Mouse (Mus musculus): ENCODE results near the gene Chrna10.

The Chrna10 gene

DNA sequence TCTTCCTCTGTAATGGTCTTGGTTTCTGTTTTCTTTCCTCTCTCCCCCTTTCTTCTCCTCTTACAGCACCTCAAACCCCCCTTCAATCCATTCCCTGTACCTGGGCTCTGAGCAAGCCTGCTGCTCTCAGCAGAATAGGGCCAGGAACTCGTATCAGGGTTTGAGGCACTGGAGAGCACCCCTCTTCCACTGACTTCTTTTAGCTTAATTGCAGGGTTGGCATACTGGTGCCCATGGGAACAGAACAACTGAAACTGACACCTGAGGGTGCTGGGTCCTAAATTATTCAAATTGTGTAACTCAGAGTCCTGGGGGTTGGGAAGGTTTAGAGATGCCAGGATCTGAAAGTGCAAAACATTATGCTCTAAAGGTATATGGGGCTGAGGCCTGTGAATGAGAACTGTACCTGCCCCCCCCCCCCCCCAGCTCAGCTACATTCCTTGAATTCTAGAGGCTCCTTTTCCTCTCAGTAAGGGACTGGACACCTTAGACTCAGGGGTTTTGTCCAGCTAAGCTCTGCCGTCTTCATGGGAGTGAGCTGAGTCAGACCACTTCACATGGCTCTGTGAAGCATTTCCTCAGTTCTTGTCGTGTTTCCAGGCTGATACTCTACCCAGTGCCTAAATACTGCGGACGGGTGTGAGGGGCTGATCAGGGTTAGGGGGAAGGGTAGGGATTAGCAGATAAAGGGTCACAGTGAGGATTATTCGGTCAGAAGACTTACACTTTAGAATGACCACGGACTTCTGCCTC, at the start of gene Chrna10:
Gene Chrna10 (minus strand): TSS at position 250 of the 753 bp plus-strand sequence.
- ATAC-seq (ENCODE audit: insufficient number of reproducible peaks, low FRiP score, low TSS enrichment) = no peak

DNA sequence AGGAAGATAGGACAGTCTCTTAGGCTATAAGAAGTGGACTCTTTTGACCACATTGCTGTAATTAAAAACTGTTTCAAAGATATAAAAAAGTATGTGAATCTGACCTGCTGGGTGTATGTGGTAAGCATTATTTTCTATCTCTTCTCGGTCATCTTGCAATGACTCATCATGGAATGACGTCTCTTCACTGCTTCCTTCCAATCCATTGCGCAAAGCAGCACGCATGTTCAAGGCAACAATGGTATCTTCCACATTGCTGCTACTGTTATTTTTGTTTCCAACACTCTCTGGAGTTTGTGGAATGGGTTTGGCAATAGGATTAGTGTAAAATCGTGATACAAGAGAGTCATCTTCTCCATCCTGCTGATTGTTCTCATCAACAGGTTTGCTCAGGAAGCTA, 37.1 kb upstream of the Chrna10 start:
- no peak for ATAC-seq (ENCODE audit: insufficient number of reproducible peaks, low FRiP score, low TSS enrichment)

DNA sequence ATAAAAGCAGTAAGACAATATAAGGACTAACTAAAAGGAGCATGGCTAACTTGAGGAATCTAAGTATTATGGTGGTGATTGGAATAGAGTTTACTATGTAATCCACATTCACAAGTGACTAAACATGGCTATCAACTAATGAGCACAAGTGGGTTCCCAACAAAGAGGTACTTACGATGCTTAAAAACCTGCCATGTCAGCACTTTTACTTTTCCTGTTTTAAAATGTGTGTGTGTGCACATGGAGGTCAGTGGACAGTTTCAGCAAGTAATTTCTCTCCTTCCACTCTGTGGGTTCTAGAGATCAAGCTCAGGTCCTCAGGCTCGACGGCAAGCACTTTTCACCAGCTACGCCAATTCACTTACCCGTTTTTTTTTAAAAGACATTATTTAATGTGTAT, 21.3 kb upstream of the Chrna10 start:
- ATAC-seq (ENCODE audit: insufficient number of reproducible peaks, low FRiP score, low TSS enrichment) = no peak

DNA sequence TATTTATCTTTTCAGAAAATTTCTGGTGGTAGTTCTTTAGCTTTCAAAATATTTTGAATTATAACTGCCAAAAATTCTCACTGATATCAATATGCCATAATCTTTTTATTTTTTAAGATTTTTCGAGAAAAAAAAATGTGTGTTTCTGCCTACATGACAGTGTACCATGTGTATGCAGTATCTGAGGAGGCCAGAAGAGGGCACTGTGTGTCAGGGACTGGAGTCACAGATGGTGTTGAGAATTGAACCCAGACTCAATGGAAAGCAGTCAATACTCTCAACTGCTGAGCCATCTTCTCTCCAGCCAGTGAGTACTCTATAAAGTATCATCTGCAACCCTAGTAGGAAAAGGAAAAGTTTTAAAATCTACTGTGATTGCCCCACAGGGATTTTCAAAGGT, 20.8 kb upstream of the Chrna10 start:
- ATAC-seq (ENCODE audit: insufficient number of reproducible peaks, low FRiP score, low TSS enrichment) = no peak

DNA sequence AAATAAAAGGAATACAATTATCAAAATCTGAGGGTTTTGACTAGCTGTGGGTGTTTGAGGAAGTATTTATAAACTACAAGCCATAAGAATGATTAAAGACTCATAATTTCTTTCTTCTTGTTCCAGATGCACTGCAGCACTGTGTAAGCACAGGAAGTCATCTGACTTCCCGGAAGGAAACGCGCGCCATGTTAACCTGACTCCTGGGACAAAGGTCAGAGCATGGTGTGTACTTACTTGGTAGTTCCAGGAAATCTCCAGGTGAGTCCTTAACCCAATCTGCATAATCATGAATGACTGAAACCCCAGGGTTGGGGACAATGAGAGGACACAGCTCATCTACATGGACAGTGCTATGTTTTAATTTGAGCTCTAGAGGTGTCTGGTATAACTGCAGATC, 15.8 kb upstream of the Chrna10 start:
- ATAC-seq (ENCODE audit: insufficient number of reproducible peaks, low FRiP score, low TSS enrichment) = no peak

DNA sequence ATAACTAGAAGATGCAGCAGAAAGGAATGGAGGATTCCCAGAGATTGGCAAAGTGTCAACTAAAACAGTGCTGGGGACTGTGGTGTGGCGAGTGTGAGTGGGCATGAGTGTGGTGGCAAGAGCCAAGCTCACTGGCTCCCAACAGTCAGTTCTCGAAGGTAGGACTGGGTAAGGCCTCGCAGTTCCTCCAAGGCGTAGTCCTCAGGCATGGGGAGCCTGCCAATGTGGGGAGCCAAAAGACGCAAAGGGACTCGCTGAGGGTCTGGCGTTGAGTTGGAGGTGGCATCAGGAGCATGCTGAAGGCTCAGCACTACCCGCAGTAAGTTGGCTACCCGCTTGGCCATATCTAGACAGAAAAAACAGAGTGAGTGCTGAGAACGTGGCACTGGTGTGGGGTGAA, 3.7 kb upstream of the Chrna10 start:
- ATAC-seq (ENCODE audit: insufficient number of reproducible peaks, low FRiP score, low TSS enrichment) = no peak

DNA sequence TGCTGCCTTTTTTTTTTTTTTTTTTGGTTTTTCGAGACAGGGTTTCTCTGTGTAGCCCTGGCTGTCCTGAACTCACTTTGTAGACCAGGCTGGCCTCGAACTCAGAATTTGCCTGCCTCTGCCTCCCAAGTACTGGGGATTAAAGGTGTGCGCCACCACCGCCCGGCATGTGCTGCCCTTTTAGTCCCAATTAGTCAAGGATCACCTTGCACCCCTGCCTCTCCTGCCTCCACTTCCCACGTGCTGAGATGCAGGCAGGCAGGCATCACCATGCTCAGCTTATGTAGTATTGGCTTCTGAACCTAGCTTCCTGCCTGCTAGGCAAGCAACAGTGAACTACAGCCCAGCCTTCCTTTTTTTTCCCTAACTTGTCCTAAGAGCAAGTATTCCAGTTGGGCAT, 754 bp upstream of the Chrna10 start:
- ATAC-seq (ENCODE audit: insufficient number of reproducible peaks, low FRiP score, low TSS enrichment) = no peak

DNA sequence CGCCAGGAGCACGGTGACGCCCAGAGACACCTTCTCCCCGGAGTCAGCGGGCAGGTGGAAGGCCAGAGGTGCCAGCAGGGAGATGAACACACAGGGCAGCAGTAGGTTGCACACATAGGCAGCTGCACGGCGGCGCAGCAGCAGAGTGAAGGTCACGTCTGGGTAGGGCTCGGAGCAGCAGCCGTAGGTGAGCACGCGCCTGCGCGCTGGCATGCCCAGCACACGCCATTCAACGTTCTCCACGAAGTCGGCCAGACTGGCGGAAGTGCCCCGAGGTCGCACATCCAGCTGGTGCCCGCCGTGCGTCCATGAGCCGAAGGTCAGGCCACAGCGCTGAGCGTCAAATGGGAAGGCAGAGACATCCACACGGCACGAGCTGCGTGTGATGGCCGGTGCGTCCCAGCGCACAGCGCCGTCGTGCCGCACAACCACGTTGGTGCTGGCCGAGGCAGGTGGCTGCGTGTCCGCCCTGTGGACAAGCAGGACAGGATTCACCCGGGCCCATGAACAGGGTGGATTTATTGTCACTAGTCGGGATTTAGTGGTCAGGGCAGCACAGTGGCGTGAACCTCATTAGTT, 3.4 kb downstream of the Chrna10 start:
- ATAC-seq (ENCODE audit: insufficient number of reproducible peaks, low FRiP score, low TSS enrichment) = no peak

DNA sequence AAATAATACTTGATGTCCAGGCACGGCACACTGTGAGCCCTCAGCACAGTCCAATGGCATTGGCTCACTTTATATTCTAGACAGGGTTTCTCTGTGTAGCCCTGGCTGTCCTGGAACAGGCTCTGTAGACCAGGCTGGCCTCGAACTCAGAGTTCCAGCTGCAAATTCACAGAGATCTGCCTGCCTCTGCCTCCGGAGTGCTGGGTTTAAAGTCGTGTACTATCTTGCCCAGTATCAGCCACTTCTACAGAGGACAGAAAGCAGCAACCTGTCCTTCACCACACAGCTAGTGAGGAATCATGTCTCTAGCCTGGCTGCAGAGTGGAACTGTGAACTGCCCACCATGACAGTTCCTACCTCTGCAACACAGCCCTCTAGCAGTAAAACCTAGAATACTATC, 6.9 kb downstream of the Chrna10 start:
- no peak for ATAC-seq (ENCODE audit: insufficient number of reproducible peaks, low FRiP score, low TSS enrichment)

DNA sequence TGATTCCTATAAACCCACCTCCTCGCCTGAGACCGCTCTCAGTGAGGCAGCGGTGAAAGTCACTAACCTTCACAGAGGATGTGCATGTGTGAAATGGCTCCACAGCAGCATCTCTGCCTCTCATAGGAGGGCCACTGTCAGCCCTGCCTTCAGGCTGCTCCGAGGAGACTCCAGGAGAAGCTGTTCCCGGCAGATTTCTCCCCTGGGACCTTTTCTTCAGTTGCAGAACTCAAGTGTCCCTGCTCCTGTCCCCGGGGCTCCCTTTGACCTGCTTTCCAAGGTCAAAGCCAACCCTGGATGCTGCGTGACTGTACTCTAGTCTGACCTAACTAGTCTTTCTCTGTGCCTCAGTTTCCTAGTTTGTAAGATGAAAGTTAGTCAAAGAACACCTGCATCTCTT, 7.5 kb downstream of the Chrna10 start, which contains the start of gene Art5:
Gene Art5 (minus strand): TSS at position 319 of the 400 bp plus-strand sequence.
- ATAC-seq (ENCODE audit: insufficient number of reproducible peaks, low FRiP score, low TSS enrichment) = no peak

DNA sequence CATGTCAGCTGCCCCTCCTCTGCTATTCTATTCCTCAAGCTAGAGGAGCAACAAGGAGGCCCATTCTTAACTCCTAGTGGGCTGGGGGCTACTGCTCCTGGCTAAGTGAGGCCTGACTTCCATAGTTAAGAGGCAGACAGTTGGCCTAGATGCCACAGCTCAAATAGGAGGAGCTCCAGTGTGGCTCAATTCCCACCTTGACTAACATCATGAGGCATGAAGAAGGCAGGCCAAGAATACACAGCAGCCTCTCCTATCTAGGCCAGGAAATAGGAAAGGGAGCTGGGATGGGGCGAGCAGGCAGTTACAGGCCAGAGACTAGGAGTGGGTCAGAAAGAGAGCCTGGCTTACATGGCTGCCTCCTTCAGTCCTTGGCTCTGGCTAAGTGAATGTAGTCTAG, 8.4 kb downstream of the Chrna10 start:
- no peak for ATAC-seq (ENCODE audit: insufficient number of reproducible peaks, low FRiP score, low TSS enrichment)

DNA sequence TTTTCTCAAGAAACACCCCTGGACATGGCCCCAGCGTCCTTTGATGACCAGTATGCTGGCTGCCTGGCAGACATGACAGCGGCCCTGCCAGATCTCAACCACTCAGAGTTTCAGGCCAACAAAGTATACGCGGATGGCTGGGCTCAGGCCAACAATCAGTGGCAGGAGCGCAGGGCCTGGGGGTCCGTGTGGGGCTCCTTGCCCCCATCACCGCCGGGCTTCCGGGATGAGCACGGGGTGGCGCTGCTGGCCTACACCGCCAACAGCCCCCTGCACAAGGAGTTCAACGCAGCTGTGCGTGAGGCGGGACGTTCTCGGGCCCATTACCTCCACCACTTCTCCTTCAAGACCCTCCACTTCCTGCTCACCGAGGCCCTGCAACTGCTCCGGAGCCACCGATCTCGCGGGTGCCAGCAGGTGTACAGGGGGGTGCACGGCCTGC, 9.9 kb downstream of the Chrna10 start:
- no peak for ATAC-seq (ENCODE audit: insufficient number of reproducible peaks, low FRiP score, low TSS enrichment)

DNA sequence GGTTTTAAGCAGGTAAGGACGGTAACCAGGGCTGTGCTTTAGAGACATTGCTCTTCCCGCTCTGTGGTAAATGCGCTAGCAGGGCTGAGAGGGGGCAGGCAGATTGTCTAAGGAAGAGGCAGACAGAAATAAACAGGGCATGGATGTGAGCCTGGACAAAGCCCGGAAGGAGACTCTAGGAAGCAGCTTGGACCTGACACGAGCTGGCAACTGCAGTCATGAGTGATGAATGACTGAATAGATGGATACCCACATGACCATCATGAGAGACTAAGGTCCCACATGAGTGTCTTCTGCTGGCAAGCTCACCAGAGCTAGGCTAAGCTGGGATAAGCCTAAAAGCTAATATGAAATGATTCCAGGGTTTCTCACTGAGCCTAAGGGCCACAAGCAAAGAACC, 12.5 kb downstream of the Chrna10 start:
- ATAC-seq (ENCODE audit: insufficient number of reproducible peaks, low FRiP score, low TSS enrichment) = no peak

DNA sequence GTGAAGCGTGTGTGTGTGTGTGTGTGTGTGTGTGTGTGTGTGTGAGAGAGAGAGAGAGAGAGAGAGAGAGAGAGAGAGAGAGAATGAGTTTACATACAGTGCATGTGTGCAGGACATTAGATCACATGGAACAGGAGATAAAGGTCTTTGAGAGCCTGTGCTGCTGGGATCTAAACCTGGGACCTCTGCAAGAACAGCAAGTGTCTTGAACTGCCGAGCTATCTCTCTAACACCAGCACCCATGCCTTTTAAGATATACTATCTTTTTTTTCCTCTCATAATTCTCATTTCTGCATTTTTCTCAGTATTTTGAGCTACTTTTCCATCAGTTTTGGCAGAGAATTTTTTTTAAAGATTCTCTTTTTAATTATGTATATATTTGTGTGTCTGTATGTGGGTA, 13.1 kb downstream of the Chrna10 start:
- no peak for ATAC-seq (ENCODE audit: insufficient number of reproducible peaks, low FRiP score, low TSS enrichment)

DNA sequence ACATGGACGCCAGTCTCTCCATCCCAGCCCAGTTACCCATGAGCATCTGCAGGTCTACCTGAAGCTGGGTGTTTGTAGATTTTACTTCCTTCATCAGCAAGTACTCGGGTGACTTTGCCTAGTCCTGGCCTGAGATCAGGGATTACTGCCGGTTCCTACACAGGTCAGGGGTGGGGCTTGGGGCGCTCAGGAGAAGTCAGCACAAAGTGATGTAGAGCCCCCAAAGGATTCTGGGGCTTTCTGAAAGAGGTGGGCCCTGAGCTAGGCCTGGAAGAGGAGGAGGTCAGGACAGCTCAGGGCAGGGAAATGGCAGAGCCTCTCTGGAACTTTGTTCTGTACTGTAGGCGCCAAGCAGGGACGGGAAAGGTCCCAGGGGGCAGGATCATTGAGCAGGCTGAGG, 13.9 kb downstream of the Chrna10 start:
- ATAC-seq (ENCODE audit: insufficient number of reproducible peaks, low FRiP score, low TSS enrichment) = no peak

DNA sequence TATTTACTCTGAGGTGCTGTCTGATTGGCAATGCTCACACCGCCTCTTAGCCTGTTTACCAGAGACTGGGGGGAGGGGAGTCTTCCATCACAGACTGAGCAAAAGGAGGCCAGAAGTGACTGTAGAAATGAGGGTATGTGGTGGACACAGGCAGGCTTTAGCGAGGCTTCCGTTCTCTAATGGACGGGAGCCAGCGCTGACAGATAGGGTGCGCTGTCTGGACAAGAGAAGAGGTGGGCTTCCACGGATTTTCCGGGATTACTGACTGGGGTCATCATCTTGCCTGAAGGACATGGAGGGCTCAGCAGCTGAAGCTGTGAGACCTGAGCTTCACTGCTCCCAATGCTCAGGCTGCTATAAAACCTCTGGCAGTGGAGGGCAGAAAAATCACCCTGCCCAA, 14.4 kb downstream of the Chrna10 start:
- ATAC-seq (ENCODE audit: insufficient number of reproducible peaks, low FRiP score, low TSS enrichment) = no peak

DNA sequence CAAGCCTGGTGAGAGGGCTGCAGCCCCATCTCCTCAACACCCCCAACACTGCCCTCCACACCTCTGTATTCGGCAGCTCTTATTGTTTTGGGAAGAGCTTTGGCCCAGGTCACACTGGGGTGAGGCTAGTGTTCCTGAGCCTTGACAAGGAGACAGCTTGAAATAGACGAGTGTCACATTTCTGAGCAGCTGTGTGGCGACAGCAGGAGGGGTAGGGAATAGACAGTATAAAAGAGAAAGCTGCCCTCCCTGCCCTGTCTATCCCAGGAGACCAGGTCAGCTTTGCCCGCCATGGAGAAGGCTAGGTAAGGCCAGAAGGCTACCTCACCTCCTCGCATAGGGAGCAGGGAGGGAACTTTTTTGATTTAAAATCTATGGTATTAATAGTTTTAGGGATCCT, 15.1 kb downstream of the Chrna10 start, which contains the start of gene Art1:
Gene Art1 (plus strand): TSS at position 257 of the 400 bp plus-strand sequence.
- no peak for ATAC-seq (ENCODE audit: insufficient number of reproducible peaks, low FRiP score, low TSS enrichment)

DNA sequence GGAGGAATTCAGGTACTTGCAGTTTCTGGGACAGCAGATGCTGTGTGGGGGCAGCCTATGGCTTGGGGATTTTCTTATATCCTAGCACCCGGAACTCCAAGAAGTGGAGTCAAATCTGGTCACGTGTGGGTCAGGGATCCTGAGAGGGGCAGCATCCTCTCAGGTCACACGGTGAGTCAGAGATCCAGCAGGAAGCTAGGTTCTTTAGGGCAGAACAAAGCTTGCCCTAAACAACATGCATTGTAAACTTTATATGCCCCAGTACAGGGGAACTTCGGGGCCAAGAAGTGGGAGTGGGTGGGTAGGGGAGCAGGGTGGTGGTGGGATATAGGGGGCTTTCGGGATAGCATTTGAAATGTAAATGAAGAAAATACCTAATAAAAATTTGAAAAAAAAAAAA, 15.8 kb downstream of the Chrna10 start:
- ATAC-seq (ENCODE audit: insufficient number of reproducible peaks, low FRiP score, low TSS enrichment) = no peak

DNA sequence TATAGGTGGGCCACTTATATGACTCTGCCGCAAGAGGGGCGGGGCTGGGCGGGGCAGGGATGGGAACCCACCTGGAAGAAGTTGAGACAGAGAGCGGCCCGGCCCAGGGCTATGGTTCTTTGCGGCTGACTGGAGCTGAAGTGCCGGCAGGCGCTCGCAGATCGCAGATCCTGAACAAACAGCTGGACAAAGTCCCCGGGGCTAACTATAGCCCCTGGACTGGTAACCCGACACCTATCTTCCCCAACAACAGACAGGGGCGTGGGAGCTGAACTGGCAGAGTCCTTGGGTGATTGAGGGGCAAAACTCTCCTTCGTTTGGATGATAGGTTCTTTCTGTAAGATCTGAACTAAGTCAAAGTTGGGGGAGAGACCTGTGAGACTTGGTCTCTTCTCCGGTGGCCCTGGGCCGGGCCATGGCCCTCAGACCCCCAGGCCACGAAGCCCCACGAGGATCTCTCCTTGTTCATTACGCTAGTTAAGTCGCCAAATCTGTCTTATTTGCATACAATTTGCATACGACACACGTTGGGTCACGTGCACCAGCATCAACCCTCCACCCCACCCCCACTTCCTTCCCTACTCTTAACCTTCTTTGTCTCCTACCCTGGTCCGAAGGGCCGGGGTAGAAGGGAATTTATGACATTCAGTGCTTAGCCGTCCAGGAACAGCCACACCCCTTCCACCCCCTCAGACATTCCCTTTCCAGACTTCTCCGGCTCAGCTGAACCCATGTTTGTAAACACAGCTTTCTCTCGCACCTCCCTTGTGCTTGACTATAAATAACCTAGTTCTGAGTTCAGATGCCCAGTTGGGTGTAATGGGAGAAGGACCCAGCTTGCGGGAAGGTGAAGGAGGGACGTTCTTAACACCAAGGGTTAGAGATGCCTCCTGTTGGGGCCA, 16.6 kb downstream of the Chrna10 start:
- ATAC-seq (ENCODE audit: insufficient number of reproducible peaks, low FRiP score, low TSS enrichment) = no peak

DNA sequence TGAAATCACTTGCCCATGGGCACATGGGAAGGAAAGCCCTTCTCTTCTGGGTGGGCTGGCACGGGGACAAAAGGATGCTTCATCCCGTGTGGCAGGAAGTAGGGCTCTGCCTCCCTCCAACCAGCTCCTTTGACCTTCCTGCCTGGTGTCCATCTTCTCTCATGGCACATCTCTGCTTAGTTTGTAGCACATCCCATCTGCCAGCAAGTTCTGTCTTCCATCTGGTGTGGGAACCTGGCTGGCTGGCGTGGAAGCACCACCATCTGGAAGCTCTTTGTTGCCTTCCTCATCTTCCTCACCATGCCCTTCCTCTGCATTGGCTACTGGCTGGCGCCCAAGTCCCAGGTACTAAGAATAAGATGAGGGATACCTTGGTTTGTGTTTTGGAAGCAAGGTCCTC, 29.3 kb downstream of the Chrna10 start:
- no peak for ATAC-seq (ENCODE audit: insufficient number of reproducible peaks, low FRiP score, low TSS enrichment)

DNA sequence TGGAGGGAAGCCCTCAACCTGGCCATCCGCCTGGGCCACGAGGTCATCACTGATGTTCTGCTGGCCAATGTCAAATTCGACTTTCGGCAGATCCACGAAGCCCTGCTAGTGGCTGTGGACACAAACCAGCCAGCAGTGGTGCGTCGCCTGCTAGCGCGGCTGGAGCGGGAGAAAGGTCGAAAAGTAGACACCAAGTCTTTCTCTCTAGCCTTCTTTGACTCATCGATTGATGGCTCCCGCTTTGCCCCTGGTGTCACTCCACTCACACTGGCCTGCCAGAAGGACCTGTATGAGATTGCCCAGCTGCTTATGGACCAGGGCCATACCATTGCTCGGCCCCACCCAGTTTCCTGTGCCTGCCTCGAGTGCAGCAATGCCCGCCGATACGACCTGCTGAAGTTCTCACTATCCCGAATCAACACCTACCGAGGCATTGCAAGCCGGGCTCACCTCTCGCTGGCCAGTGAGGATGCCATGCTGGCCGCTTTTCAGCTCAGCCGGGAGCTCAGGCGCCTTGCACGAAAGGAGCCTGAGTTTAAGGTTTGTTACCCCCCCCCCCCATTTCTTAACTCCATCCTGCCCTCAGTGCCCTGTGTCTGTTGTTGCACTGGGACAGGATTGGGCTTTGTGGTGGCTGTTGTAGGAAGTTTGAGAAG, 32.5 kb downstream of the Chrna10 start:
- no peak for ATAC-seq (ENCODE audit: insufficient number of reproducible peaks, low FRiP score, low TSS enrichment)
